Mouse (Mus musculus) urinary bladder, postnatal 14 days (tissue): Measurements from ENCODE around the gene Ntsr2.
A peak's percentile ranks its signal among the peaks of the same experiment; 100 is the strongest.

ENCODE experiments used
- DNase-seq: peaks from one replicate; pipeline ENCODE4 v3.0.0; 2021; ENCODE audit warnings: low spot score

Ntsr2 gene

DNA sequence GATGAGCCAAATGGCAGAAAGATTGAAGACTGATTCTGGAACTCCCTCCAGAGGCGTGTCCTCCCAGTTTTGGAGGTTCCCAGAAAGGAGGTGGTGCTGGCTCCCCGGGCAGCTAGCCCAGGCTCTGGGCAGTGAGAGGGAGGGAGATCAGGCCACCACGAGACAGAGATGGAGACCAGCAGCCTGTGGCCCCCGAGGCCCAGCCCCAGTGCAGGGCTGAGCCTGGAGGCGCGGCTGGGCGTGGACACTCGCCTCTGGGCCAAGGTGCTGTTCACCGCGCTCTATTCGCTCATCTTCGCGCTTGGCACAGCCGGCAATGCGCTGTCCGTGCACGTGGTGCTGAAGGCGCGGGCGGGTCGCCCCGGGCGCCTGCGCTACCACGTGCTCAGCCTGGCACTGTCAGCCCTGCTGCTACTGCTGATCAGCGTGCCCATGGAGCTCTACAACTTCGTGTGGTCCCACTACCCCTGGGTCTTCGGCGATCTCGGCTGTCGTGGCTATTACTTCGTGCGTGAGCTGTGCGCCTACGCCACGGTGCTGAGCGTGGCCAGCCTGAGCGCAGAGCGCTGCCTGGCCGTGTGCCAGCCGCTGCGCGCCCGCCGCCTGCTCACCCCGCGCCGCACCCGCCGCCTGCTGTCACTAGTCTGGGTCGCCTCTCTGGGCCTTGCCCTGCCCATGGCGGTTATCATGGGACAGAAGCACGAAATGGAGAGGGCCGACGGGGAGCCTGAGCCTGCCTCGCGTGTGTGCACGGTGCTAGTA is at the start of gene Ntsr2:
TSS of gene Ntsr2 (plus strand) at position 51 of the 762 bp plus-strand sequence.
- peak; percentile 81 for DNase-seq

DNA sequence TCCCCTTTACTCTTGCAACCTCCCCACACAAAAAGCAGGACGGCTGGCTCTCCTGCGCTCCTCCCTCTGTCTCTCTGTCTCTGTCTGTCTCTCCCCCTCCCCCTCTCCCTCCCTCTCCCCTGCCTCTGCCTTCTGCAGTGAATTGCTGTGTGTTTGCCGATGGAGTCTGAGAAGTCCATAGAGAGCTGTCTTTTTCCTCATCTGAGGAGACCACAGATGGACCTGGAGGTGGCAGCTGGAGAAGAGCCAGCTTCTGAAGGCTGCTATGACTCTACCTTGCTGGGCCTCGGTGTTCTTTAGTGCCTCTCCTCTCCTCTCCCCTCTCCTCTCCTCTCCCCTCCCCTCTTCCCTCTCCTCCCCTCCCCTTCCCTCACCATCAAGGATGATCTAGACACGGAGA is 47.6 kb upstream of the Ntsr2 start:
- no peak for DNase-seq

DNA sequence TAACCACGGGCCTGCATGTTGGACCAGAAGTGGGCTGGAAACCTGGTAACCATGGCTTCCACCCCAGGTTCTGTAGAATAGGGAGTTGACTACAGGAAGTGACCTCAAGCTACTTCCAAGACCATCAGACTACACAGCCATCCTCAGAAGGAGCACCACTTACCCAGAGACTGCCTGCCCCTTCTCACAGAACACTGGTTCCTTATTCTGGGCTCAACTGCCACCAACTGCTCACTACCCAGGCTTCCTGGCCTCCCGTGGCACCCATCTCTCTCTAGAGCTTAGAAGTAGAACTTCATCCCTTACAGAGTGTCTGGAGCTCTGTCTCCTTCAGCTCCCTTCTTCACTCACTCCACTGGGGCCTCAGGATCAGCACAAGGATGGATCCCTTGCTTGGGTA is 42.2 kb upstream of the Ntsr2 start, which contains the start of gene Lpin1:
TSS of gene Lpin1 (minus strand) at position 31 of the 400 bp plus-strand sequence.
- DNase-seq: no peak

DNA sequence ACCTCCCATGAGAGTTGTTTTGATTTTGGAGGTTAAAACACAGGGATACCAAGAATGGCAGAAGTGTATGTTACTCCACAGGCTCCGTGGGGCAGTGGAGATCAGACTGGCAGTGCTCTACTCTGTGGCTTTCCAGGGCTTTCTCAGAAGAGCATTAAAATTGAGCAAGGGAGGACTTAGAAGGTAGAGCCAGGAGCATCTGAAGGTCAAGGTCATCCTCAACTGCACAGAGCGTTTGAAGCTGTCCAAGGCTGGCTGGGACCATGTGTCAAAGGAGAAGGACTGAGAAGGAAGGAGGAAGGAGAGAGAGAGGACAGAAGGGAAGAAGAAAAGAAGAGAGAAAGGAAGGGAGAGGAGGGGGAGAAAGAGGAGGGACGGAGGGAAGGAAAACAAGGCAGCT is 38.6 kb upstream of the Ntsr2 start:
- no peak for DNase-seq

DNA sequence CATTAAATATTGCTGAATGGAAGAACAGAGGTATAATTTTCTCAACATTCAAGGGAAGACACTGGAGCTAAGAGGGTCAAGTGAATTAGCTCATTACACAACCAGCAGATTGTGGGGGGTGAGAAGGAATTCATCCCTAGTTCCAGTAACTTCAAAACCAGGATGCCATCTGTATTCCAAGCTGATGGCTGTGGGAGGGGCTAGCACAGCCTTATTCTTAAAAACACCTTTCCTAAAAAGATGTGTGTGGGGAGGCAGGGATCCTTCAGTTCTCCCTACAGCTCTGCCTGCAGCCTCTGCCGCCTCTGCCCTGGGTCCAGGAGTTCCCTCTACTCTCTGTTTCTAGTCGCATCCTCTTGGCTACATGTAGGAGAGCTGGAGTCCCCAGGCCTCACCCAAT is 37.4 kb upstream of the Ntsr2 start:
- DNase-seq: no peak

DNA sequence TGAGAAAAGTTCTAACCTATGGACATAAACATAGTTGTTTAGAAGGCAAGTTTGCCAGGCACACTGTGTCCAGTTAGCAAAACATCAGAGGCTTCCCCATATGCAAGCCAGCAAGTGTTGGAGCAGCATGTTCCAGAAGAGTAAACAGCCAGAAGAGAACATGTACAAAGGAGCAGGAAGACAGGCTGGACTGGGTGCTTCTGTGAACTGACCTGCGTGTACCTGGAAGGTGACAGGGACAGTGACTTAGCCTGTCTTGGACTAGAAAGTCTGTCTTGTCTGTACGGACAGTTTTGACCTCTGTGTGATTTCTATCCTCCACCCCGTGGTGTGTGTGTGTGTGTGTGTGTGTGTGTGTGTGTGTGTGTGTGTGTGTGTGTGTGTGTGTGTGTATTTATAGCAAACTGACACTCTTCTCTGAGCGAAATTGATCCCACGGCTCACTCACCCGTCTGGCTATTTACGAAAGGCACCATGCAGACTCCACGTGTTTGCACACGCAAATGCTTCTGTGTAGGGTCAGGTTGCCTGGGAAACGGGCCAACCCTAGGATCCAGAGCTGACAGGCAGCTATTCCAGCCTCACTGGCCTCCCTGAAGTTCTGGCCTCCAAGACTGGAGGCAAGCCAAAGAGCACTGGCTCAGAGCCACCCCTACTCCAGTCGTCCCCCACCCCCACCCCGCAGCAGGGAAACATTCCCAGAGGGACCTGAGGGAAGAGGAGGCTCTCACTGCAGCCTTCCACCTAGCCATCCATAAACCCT is 34.5 kb upstream of the Ntsr2 start:
- peak; percentile 79 for DNase-seq

DNA sequence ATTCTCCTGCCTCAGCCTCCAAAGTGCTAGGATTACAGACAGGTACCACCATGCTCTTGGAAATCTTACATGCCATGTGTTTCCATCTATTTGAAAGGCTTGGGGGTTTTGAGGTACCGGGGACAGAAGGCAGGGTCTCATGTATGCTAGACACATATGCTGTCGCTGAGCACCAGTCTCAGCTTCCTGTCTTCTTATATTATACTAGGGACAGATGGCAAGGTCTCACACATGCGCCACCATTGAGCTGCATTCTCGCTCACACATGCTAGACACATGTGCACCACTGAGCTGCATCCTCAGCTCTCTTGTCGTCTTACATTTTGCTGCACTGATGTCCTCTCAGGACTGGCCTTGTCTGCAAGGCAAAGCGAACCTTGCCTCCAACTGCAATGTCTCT is 33.7 kb upstream of the Ntsr2 start:
- DNase-seq: no peak

DNA sequence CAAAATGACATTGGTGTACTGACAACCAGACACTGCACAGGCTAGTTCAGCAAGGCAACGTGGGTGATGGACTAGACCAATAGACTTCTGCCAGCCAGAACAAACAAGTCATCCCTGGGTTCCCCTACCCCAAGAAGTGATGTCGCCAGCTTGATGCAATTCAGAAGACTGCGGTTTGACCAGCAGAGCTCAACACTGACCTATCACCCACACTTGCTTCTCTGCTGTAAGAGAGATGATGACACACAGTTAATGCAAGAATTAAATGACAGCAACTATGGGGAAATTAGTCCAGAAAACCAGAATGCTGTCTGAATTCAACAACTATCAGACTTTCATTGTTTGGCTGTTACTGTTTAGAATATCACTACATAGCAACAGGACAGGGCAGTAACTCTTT is 33.0 kb upstream of the Ntsr2 start:
- no peak for DNase-seq

DNA sequence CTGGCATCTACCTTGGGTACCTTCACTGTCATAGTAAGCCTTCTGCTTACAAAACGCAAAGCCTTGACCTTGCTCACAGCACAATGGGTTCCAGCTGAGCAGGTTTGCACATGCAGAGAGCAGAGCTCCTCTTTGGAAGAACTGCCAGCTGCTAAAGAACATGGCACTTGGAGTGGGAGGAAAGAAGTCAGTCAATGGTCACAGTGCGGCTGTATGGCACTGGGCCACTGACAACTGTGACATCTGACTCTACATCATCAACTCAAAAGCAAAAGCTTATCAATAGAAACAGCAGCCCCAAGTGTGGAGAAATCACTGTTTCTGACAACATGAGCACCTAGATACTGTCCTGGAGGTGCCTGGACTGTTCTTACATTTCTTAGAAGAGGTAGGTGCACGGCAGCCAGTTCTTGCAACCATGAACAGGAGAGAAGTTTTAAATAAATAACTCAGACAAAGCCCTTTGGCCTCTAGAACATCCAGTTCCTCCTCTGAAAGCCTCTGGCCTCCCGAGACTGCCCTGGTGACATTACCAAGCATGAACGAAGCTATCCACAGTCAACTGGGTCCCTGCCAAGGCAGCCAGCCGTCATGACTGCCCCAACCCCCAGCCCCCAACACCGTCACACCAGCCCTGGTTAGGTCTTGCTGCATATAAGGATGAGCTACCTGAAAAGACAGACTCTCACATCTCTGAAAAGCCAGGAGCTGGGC is 22.9 kb upstream of the Ntsr2 start:
- DNase-seq: peak; percentile 23

DNA sequence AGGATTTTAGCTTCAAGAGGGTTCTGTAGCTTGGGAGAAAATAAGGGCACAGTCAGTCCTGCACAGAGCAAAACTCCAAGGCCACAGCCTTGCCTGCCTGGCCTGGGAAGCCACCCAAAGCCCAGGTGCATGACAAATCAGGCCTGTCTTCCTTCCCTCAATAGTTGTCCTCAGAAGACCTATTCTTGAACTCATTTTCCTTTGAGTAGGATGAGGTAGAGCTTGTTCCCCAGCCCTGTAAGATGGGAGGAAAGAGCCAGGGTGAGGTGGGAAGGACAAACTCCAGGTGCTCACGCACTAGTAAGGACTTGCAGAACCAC is 22.4 kb upstream of the Ntsr2 start:
- no peak for DNase-seq

DNA sequence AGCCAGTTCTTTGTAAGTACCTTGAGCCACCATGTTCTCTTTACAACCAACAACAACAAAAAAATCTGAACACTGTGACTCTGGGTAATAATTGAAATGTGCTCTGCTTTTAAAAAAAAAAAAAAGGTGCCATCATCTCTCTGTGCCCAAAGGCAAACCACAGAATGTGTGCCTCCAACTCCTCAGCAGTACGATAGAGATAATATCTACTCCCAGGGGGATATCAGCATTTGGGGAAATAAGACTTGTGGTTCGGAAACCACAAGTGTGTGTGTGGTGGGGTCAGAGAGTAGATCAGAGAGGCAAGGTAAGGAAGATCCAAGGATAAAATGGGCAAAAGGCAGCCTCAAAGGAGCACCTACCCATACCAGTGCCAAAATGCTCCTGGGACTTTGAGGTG is 21.8 kb upstream of the Ntsr2 start:
- DNase-seq: no peak

DNA sequence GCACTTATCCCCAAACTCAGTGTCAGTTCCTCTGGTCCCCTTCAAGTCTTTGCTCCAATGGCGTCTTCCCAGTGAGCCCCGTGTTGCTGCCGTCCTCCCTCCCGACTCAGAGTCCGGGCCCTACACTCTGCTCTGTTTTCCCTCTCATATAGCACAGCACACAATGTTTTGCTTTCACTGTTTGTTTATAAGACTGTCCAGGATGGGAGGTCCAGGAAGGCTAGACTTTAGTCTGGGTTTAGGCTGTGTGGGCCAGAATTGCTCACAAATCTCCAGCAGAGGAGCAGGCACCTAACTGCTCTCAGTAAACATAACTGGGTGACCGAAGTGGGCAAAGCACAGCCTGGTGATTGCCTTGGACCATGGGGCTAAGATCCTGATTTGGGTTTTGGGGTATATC is 19.9 kb upstream of the Ntsr2 start:
- DNase-seq: no peak

DNA sequence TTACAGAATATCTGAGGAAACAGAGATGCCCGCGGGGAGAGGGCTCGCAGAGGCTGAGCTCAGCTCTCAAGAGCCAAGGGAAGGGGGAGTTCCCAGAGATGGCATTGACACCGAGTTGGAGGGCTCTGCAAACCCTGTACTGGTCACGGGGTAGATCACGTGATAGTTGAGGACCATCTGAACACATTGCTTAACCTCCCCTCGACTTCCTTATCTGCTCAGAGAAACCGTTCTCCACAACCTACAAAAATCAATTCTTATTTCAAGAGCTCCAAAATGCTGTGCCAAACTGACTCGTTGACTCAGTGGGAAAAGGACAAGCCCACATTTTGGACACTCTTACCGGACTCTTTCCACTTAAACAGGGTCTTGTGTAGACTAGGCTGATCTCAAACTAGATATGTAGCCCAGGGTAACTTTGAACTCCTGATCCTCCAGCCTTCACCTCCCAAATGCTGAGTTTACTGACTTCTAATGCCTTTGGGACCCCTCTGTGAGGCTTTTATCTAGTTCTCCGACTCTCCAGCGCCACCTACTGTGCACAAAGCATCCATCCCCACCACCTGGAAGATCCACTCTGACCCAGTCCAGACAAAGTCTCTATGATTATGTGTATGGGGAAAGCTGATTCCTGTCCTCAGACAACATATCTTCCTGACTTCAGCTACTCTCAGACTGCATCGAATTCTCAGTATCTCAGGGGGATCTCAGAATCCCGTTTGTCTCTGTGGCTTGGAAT is 18.9 kb upstream of the Ntsr2 start:
- DNase-seq: peak; percentile 56

DNA sequence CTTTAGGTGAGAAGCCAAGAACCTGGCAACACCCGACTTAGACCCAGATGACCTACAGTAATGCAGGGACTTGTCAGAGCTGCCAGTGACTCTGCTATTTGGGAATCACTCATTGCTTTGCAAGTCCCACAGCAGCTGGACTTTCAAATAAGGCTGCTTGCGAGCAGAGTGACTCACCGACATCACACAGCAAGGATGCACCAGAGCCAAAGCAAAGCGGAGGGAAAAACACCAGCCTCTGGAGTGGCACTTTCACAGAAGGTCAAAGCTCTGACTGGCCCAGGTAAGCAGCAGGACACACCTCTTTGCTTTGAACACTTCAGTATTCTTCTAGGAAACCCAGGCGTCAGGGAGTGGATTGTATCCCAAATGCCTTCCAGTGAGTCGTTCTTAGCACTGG is 17.4 kb upstream of the Ntsr2 start:
- no peak for DNase-seq

DNA sequence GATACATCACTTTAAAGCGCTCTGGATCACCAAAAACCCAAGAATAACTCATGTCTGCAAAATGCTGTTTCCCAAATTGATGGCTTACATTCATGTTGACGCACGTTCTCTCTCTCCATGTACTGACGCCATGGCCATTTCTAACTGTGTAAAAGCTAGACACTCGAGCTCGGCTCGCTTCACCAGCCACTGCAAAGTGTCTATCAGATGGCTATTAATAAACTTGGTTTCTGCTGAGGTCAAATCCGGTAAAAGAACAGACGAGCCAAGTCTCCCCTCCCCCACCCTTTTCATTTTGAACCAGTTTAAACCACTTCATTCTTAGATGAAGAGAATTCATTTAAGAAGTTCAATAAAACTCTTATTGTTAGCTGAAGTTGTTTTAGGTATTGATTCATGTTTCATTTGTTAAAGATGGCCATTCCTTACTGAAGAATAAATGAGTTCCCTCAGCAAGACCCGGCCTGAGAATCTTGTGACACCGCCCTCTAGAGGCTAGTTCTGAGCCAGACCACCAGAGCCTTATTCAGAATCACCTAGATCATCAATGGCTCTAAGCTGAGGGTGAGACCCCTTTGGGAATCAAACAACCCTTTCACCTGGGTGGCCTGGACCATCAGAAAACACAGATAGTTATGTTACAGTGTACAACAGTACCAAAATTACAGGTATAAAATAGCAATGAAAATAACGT is 14.0 kb upstream of the Ntsr2 start:
- DNase-seq: no peak

DNA sequence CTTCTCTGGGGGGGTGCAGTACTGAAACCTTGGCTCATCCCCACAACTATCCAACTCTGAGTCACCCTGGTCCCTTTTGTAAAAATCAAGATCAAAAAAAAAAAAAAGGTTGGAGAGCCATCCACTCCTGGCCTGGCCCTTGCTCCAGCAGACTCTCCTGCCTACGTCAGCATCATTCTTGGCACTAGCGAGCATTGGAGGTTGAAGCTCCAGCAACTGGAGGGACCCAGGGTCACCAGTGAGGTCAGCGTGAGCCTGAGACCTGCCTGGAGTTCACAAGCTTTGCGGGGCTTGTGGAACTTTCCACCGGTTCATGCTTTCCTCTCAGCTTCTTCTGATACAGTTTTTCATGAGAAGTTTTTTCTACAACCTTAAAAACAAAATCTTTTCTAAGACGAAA is 13.1 kb upstream of the Ntsr2 start:
- no peak for DNase-seq

DNA sequence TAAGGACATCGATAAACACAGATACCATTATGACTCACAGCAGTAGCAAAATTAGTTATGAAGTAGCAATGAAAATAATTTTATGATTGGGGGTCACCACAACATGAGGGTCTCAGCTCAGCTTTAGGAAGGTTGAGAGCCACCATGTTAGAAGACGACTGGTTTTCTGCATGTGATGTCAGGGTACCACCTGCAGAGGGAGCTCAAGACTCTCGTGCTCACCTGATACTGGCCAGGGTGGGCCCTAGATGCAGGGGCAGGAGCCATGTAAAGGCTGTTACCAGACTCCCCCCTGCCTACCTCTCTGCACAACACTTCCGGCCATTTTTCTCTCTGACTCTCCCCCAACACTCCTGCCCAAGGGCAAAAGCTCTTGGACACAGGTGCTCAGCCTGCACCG is 11.2 kb upstream of the Ntsr2 start:
- DNase-seq: no peak

DNA sequence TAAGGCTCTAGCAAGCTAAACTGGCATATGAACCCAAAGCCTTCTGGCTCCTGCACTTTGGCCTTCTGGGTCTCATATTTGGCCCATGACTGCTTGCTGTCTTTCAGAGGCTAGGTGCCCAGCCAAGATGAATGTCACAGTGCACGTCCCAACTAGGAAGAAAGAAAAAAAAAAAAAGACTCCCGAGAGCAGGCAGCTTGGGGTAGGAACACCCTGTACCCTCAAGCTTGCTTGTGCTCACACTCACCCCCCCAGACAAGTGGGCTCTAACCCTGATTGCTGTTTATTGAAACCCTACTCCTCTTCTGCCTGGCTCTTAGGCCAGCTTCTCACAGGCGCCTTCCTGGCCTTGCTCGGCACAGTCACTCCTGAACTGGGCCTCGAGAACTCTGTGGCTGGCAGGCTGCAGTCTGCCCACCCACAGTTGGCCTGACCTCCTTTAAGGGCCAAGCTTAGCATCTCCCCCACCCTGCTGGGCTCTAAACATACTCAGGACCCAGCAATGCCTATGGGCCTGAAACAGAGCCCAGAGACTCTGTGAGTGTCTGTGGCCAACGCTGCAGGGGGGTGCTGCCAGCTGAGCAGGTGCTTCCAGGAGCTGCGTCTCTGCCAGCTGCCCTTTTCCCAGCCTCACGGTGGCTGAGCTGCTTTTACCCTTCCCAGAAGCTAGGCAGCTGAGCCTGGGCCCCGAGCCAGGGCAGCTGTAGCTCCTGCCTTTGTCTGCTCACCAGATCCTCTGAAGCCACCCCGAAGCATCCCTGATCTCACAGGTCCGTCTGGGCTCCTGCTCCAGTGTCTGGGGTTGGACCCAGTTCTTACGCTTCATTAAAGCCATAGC is 9.5 kb upstream of the Ntsr2 start:
- DNase-seq: no peak

DNA sequence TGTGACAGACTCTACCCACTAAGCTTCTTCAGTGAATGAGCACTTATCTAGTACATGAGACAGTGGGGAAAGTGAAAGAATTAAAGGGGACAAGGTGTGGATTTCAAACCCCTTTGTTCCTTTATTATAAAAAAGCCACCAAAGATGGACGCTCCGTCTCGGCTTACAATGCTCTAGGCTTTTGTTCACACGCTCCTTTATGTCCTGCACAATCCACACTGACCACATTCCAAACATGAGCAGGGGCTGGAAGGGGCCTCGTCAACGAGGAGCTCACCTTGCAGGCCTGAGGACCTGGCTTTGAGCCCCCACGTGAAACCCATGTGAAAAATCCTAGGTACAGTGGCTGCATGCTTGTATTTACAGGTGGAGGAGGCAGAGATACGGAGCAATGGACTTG is 8.5 kb upstream of the Ntsr2 start:
- DNase-seq: no peak

DNA sequence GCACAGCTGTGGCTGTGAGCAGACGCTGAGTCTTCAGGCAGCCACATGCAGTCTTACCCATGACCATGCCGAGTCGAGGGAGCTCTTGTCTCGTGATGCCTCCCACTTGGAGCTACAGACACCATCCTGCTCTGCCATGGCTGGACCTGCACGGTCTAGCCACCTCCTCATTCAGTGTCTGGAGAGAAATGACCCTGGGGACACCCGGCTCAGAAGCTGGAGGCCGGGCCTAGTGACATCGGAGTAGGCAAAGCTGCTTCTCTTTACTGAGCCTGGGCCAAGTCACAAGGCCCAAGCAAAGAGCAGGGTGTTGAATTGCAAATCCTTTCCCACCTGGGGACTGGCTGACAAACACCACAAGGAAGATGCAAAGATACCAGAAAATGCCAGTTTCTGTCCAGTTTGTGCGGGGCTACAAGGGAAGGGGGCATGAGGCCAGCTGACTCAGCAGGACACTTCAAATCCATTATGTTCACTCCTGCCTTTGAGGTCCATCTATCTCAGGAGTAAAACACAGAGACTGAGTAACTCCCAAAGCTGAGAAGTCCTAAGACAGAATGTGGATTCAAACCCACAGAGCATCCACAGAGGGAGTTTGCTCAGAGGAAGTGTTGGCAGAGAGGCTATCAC is 6.3 kb upstream of the Ntsr2 start:
- no peak for DNase-seq
